Mouse (Mus musculus) spleen, postnatal 36 days (tissue): ENCODE data around the gene St8sia1.
A peak's percentile ranks its signal among the peaks of the same experiment; 100 is the strongest.
"Not testable (repeated sequence)": the region's sequence is repeated elsewhere in the genome, so short reads cannot be mapped to it uniquely, and the experiment has no call there.

Source experiments
- DNase-seq, 2 experiments: peaks; one replicate each; pipeline ENCODE4 v3.0.0; 2022; ENCODE audit warnings: low spot score in 2 of 2, mixed read lengths in 1 of 2

St8sia1 gene

DNA sequence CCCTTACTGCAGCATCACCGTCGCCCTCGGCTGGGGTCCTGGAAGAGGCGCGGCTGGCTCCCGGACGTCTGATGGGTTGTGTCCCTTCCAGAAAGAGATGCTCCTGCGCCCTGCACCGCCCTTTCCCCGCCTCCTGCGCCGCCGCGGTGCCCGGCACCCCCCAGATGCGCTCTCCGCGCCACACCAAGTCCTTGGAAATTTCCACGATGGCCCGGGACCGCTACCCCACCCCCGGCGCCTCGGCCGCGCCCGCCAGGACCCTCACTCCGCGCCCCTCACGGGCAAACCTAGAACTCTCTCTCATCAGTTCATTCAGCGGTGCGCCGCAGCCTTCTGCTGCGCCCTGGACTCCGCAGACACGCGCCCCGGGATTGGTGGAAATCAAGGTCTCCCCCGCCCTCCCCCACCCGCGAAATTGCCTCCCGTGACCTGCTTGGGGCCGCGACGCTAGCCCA is at the start of gene St8sia1:
Gene St8sia1, minus strand, starts transcription at position 377 of the 455 bp plus-strand sequence.
- DNase-seq: no peak

DNA sequence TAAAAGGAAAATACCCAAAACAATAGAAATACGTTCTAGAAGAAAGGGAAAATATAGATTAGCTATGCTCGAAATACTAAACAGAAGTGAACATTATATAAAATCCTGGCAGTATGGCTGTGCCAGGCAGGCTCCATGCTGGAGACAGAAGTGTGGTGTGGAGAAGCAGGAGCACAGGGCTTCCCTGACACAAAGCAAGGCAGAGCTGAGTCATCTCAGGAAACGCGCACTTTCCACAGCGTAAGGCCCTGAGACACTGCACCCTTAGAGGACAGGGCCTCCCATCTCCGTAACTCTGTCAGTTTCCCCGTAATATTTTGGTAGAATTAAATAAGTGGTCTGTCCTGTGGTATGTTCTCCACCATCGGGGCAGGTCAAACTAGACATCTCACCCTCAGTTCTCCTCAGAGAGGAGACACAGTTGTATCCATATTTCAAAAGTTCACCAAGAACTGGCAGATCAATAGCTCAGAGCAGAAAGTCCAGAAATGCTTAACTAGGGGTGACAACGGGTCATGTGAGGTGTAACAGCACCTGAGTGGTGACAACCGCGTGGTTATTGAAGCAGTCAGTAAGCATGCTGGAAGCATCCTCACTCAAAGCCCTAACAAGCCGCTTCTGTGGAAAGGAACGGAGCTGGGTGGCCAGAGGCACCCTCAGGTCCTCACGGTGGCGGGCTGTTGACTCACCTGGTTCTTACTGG is 48.4 kb upstream of the St8sia1 start:
- no peak for DNase-seq

DNA sequence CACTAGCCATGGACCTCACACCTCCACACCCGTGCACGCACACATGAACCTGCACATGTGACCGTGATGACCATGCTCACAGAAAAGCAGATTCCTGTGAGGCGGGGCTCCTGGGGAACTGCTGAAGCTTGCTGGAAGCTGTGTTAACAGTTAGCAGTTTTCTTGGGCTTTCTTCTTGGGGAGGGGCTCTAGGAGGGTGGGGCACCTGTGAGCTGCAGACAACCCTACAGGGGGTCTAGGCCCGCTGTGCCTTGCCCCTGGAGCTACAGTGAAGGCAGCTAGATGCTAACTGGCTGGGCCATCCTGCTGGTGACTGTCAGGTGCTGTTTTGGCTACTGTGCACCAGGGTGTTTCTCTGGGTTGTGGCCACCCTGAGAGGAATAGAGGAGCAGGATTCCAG is 44.6 kb upstream of the St8sia1 start:
- no peak for DNase-seq

DNA sequence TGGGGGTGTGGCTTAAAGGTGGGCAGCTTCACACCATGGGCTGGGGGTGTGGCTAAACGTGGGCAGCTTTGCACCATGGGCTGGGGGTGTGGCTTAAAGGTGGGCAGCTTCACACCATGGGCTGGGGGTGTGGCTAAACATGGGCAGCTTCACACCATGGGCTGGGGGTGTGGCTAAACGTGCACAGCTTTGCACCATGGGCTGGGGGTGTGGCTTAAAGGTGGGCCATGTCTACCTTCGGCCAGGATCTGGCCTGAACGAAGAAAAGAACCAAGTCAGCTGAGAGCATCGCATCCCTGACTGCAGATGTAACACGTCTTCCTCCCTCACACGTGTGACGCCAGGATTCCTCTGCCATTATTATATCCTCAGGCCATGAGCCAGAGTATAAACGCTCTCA is 41.0 kb upstream of the St8sia1 start:
- not testable (repeated sequence) for DNase-seq

DNA sequence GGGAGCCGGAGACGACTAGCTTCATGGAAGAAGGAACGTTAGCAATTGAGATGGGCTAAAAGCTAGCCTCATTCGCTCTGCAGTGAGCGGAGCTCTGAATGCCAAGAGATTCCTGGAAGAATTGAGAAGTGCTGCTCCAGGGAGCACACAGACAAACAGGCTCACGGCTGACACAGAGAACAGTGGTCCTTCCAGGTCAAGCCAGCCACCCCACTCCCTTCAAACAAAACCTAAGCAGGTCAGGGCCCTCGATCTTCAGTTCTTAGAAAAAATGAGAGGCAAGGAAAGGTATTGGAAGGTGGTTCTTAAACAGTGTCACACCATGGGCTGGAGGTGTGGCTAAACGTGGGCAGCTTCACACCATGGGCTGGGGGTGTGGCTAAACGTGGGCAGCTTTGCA is 40.5 kb upstream of the St8sia1 start:
- DNase-seq: no peak

DNA sequence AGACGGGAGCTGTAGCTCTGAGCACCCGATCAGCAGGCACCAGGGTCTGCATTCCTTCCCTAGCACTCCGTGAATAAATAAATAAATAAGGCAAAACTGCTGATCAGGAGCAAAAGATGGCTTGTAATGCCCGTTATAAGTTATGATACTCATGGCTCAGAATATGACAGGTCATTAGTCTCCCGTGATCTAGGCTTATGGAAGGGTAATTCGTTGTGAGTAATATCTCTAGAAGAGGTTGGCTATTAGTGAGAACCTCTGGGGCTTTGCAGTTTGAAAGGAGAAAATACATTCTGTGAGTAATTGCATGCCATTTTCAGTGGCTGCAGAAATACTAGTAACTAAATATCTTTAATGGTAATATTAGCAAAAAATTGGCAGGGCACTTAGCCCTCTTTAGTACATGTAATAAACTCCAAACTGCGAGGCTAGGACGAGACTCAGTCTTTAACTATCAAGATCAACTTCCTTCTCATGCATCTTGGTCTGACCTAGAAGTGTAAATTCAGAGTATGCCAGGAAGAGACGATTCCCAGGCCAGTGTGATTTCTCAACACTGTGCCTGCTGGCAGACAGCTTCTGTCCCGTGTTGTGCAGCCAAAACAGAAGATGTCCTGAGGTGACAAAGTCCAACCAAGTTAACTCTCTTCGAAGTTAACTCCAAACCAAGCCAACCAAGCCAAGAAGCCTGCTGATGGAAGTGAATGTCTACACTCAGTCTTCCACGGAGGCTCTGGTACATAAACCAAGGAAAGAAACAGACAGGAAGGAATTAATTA is 34.2 kb upstream of the St8sia1 start:
- DNase-seq: no peak

DNA sequence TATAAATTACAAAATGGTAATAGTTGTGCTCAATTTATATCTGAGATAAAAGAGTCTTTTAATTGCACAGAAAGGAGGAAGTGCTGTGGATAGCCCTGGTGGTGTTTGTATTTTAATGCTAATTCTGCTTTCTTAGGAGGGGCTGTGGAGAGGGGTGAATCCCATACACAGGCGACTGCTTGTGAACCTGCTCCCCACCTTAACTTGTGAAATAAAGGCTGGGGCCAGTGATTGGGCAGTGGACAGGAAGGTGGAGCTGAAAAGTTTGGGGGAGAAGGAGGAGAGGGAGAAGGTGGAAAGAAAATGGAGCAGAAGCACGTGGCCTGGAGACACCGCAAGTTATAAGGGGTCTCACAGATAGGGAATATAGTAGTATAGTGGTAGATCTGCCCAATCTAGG is 32.6 kb upstream of the St8sia1 start:
- DNase-seq: no peak

DNA sequence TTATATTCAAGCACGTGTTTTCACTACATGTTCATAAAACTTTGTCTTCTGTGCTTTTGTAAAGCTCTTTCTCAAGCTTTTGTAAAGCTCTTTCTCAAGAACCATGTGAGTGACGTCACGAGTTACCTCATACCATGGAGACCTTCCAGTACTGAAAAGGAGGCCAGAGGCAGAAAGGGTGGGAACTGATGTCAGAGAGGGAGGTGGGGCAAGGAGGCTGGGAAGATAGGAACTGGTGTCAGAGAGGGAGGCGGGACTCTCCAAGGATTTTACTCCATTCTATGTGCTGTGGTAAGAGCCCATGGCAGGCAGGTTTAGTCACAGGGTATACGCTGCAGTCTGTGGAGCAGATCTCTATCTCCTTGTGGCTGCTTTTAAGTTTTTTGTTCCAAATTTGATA is 31.3 kb upstream of the St8sia1 start:
- no peak for DNase-seq

DNA sequence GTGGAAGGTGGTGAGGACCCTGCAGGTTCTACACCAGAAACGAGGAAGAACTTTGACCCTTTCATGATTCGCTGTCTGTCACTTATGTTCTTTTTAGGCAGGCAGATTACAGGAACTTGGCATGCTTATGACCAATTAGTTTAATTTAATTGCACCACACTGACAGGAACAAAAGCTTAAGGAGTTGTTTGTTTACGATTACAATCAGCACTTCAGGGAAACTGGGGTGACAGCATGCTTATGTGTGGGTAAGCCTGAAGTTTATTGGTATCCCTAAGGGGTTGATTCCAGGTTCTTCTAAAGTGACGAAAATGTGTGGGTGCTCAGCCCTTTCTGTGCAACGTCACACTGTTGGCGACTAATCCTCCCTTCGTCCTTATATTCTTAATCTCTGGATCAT is 30.6 kb upstream of the St8sia1 start:
- DNase-seq: no peak

DNA sequence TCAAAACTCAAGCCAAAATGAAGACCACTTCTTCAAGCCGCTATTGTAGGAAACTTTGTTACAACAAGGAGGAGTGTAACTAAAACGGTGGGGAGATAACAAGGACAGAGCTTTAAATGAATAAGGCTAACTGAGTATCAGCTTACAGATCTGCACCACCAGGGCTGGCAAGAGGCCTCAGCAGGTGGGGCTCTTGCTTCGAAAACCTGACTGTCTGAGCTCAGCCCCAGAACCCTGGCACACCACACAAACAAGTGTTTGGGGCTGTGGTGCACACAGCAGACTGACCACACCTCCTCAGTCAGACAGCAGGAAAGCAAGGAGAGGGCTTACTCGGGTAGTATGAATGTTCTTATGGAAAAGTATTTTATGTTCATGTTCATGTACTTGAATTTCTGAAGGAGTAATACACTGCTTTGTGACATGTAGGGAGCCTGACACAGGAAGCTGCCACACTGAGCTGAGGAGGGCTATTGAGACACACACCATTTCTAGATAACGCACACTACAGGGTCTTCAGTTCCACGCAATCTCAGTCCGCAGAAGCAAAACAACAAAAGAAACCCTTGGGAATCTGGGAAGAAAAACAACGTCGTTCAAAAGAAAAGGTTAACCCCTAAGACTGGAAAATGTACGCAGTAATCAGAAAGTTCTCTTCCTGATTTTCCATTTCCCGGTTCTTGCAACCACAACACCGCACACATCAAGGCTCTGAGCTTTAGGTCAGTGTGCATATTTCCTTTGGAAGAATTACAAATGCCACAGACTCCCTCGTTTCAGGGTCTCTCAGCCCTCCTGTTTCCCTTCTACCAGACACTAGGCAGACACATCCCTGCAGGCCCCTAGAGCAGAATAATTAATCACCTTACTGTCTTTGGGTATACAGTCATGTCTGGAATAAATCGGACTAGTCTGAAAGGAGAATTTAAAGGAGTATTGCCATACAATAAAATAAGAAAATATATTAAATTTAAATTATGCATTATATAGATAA is 29.8 kb upstream of the St8sia1 start:
- no peak for DNase-seq

DNA sequence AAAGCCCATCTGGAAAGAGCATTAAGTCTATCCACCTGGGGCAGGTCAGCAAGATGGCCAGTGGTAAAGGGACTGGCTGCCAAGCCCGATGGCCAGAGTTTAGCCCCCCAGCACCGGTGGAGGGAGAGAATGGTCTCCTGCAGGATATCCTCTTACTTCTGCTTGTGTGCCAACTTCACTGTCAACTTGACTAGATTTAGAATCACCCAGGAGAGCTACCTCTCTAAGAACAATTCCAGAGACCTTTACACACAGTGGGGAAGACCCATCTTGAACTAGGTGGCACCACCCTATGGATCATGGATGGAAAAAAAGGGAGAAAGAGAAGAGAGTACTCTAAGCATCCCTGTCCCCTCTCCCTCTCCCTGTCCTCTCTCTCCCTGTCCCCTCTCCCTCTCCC is 28.7 kb upstream of the St8sia1 start:
- DNase-seq: no peak

DNA sequence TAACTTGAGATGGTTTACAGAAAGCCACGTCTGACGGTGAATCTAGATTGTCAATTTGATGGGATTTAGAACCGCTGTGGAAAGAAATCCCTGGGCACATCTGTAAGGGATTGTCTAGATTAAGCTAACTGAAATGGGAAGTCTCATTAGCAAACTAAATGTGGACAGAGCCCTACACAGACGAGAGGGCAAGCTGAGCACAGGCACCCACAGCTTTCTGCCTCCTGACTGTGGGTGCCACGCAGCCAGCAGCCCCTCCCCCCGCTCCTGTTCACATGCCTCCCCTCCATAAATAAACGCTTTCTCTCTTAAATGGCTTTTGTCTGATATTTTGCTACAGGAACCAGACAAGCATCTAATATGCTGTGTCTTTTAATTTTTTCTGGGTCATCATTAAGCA is 27.8 kb upstream of the St8sia1 start:
- no peak for DNase-seq

DNA sequence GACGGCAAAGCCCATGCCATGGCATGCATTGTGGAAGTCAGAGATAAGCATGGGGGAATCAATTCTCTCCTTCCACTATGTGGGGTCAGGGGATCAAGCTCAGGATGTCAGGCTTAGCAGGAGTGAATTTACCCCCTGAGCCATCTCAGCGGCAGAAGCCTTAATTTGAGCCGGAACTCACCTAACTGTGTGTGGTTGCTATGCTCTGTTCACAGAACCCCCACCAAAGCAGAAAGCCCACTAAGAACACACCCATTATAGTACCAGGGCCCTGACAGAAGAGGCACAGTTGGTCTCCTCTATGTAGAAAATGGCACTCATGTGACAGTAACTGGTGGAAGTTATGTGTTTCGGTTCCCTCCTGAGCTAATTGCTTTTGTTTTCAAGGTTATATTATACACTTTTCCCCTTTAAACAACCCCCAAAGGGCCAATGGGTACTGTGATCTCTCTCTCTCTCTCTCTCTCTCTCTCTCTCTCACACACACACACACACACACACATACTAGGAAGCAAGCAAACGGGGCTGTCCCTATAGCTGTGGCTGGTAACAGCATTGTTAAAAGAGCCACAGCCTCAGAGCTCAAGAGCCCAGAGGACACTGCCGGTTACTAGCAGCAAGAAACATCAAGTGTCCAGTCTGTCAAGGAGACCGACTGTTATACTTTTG is 27.3 kb upstream of the St8sia1 start:
- peak; percentile 61 to 72 for DNase-seq

DNA sequence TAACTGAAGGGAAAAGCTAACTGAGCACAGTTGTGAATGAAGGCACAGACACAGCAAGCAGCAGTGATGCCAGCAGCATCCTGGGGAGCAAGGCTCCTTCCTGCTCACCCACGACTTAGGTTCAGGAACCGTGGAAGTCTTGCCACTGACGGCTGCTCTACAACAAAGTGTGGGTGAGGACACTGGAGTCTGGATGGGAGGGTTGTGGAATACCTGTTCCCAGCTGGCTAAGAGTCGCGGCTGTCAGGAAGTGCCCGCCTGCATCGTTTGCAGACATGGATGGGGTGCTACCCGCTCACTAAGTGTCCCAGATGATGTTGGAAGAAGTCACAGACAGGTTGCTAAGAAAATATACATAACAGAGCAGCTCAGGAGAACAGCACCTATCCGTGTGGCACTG is 26.3 kb upstream of the St8sia1 start:
- no peak for DNase-seq

DNA sequence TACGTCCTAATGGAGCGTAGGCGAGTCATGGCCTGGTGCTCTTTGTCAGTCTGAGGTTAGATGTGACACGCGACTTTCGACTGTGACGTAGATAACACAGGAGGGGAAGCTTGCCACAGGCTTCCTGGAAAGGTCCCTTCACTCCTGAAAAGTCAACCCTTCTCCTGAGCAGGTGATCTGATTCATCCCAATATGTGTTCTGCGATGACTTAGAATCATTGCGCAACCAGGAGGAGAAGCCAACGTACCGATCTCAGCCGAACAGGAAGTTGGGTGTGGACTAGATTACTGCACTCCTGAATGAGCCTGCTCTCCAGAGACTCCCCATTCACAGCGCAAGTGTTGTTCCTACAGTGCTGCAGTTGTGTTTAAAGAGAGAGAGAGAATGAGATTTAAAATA is 25.2 kb upstream of the St8sia1 start:
- DNase-seq: no peak

DNA sequence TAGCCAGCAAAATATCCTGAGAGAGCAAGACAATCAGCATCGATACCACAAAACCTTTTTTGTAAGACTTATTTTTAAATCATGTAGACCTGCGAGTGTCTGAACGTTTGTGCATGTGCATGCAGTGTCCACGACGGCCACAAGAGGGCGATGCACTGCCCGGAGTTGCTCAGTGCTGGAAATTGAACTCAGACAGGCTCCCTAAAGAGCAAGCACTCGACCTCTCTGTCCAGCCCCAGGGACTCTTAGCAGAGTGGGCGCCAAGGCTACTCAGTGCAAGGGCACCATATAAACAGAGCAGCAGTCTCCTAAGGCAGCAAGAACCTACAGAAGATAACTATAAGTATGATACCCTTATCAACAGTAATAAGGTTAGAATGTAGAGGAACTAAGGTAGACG is 24.5 kb upstream of the St8sia1 start:
- DNase-seq: peak; percentile 52 to 58

DNA sequence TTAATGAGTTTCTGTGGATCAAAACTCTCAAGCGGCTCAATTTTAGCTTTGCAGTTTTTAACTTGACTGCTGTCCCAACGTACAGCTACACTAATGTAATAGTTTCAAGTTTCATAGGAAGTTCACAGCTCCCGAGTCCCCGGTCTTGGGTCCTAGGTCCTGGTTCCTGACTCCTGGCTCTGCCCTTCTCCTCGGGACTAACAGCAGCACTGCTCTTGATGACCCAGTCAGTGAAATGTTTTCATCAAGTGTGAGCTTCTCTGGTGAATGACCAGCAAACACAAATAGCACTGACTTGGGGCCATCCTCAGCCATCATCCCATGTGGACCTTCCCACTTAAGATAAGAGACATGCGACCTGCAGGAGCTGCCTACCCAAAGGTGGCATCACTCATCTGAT is 24.0 kb upstream of the St8sia1 start:
- no peak for DNase-seq

DNA sequence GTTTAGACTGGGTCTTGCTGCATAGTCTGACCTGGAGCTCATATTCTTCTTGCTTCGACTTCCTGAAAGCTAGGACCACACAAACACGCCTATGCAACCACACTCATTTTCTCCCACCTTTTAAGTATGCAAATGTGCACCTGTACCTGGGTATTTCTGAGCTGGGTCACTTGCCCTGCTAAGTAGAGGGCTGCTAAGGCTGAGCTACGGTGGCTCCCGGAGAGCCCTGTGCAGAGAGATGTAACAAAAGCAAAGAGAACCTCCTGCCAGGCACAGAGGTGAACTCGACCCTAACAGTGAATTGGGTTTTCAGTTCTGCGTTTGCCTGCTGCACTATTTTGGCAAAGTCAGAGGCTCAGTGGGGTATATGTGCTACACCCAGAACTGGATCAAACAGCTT is 23.4 kb upstream of the St8sia1 start:
- no peak for DNase-seq

DNA sequence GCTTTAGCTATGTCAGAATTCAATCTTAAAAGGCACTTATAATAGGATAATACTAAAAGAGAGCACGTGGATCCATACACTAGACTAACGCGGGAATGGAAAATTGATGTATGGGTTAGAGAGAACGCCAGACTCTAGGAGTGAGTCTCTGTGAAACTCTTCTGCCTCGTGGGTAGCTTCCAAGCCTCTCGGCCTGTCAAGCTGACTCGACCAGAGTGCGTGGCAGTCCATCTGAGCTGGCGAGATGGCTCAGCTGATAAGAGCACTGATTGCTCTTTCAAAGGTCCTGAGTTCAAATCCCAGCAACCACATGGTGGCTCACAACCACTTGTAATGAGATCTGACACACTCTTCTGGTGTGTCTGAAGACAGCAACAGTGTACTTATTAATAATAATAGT is 22.5 kb upstream of the St8sia1 start:
- not testable (repeated sequence) for DNase-seq

DNA sequence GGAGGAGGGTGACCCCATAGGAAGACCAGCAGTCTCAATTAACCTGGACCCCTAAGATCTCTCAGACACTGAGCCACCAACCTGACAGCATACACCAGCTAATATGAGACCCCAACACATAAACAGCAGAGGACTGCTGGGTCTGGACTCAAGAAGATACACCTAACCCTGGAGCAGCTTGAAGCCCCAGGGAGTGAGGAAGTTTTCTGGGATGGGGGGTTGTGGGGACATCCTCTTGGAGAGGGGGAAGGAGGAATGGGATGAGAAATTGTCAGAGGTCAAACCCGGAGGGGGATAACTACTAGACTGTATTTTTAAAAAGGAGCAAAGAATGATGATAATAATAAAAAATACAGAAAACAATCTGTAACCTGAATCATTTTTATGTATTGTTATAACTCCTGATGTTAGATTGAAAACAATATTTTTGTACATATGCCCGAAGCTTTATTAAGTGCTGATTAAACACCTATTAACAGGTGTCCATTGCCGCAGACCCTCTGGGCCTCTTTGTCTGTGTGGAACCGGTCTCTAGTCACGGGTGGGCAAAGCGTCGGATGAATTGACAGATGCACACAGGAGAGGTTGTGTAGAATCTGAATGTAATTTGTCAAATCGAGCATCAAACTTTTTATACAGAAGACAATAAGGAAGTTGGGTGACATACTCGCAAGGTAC is 21.4 kb upstream of the St8sia1 start:
- DNase-seq: not testable (repeated sequence)
